16 mouse cellular contexts compared by ENCODE assay signal in genomic region chr1:192341774-192342173, GRCm38 (mm10).
"Had no signal": no experiment of that assay in that cellular context is flagged by ENCODE, and none has a peak within 500 bp of the region (broad histone marks: within the 10 kb centered on the region; RNA-seq: fewer than 3 reads in every experiment).

No protein-coding gene starts in this region.

- H3K9ac ChIP-seq: limb, embryonic 13.5 days; liver, embryonic 13.5 days had no signal

- H3K4me1 ChIP-seq: liver, embryonic 13.5 days had no signal

- H3K4me3 ChIP-seq: limb, embryonic 10.5 days; limb, embryonic 13.5 days; liver, embryonic 13.5 days had no signal

- H3K9me3 ChIP-seq: limb, embryonic 13.5 days; liver, embryonic 13.5 days had no signal

- ATAC-seq: inflammation-experienced regulatory T-cells, adult 6 months; intestine, embryonic 16.5 days had no signal

- H3K36me3 ChIP-seq: limb, embryonic 10.5 days; limb, embryonic 13.5 days; liver, embryonic 13.5 days had no signal

- H3K27me3 ChIP-seq: limb, embryonic 13.5 days; liver, embryonic 13.5 days had no signal

- H3K27ac ChIP-seq: kidney, postnatal 0 days; limb, embryonic 10.5 days; limb, embryonic 13.5 days; liver, embryonic 13.5 days had no signal

- H3K4me2 ChIP-seq: limb, embryonic 13.5 days; liver, embryonic 13.5 days; midbrain, embryonic 11.5 days had no signal

- DNase-seq: kidney, adult 2 months; kidney, postnatal 25 days; liver; liver, embryonic 13.5 days; lung, adult 2 months; lung, postnatal 14 days; lung, postnatal 4 days; midbrain, embryonic 14.5 days; thymus, adult 18-20 months; thymus, postnatal 36 days had no signal
